Comparison of ENCODE assay signal across 8 mouse cellular contexts in genomic region chr17:31746198-31747111, GRCm38 (mm10).
DNase-seq lines count a peak whose midpoint lies in the region; ATAC-seq lines count a peak whose summit lies in the region.

No protein-coding gene starts in this region.

- no peak overlapping the region for H3K27ac ChIP-seq in midbrain, embryonic 13.5 days
- H3K27ac ChIP-seq in midbrain, embryonic 15.5 days, result no peak overlapping the region
- peak overlapping the region; percentile 88 for H3K27ac ChIP-seq in embryonic facial prominence, embryonic 15.5 days (replicated peaks)
- H3K27ac ChIP-seq in hindbrain, embryonic 13.5 days, result no peak overlapping the region
- peak overlapping the region; percentile 3; the same call in 1 of the 2 replicates for H3K27ac ChIP-seq in limb, embryonic 11.5 days (replicated peaks; ENCODE audit: low read depth, low read length)

- H3K4me2 ChIP-seq in midbrain, embryonic 13.5 days (replicated peaks), result no peak overlapping the region
- no peak overlapping the region for H3K4me2 ChIP-seq in midbrain, embryonic 15.5 days
- peak overlapping the region; percentile 8 for H3K4me2 ChIP-seq in embryonic facial prominence, embryonic 15.5 days (replicated peaks)
- H3K4me2 ChIP-seq in hindbrain, embryonic 13.5 days, result no peak overlapping the region
- H3K4me2 ChIP-seq in limb, embryonic 11.5 days (ENCODE audit: low read depth, severe bottlenecking), result no peak overlapping the region

- no peaks in the 10 kb centered on the region for H3K27me3 ChIP-seq in midbrain, embryonic 13.5 days
- H3K27me3 ChIP-seq in midbrain, embryonic 15.5 days (replicated peaks), result no peaks in the 10 kb centered on the region
- no peaks in the 10 kb centered on the region for H3K27me3 ChIP-seq in embryonic facial prominence, embryonic 15.5 days
- peaks cover 2% of the 10 kb centered on the region; the same call in 1 of the 2 replicates for H3K27me3 ChIP-seq in hindbrain, embryonic 13.5 days
- H3K27me3 ChIP-seq in limb, embryonic 11.5 days (ENCODE audit: control insufficient read depth, insufficient read depth, low read length), result no peaks in the 10 kb centered on the region

- H3K9me3 ChIP-seq in midbrain, embryonic 13.5 days, result no peaks in the 10 kb centered on the region
- no peaks in the 10 kb centered on the region for H3K9me3 ChIP-seq in midbrain, embryonic 15.5 days
- H3K9me3 ChIP-seq in embryonic facial prominence, embryonic 15.5 days (replicated peaks), result no peaks in the 10 kb centered on the region
- H3K9me3 ChIP-seq in hindbrain, embryonic 13.5 days, result no peaks in the 10 kb centered on the region
- no peaks in the 10 kb centered on the region for H3K9me3 ChIP-seq in limb, embryonic 11.5 days (ENCODE audit: control insufficient read depth, low read length)

- peaks cover 11% of the 10 kb centered on the region for H3K4me1 ChIP-seq in midbrain, embryonic 13.5 days (replicated peaks)
- H3K4me1 ChIP-seq in midbrain, embryonic 15.5 days, result peaks cover 6% of the 10 kb centered on the region; the same call in 1 of the 2 replicates
- H3K4me1 ChIP-seq in embryonic facial prominence, embryonic 15.5 days, result peaks cover 41% of the 10 kb centered on the region
- H3K4me1 ChIP-seq in hindbrain, embryonic 13.5 days (replicated peaks), result peaks cover 13% of the 10 kb centered on the region
- peaks cover 8% of the 10 kb centered on the region; the same call in 1 of the 2 replicates for H3K4me1 ChIP-seq in limb, embryonic 11.5 days (ENCODE audit: control insufficient read depth, insufficient read depth, low read length)

- DNase-seq in limb, embryonic 11.5 days (ENCODE audit: low spot score), result peak; percentile 49
- DNase-seq in right cerebral cortex, postnatal 25 days, result peak; percentile 18
- DNase-seq in cerebellum, postnatal 4 days (ENCODE audit: low spot score in 2 of 2), result no peak

- H3K9ac ChIP-seq in midbrain, embryonic 13.5 days (replicated peaks), result 0 out of 2 replicates have a peak overlapping the region, but pooled peaks have one; percentile 11
- H3K9ac ChIP-seq in midbrain, embryonic 15.5 days, result no peak overlapping the region
- no peak overlapping the region for H3K9ac ChIP-seq in embryonic facial prominence, embryonic 15.5 days
- H3K9ac ChIP-seq in hindbrain, embryonic 13.5 days, result peak overlapping the region; percentile 24; the same call in 1 of the 2 replicates
- H3K9ac ChIP-seq in limb, embryonic 11.5 days (ENCODE audit: low read length), result peak overlapping the region; percentile 34; the same call in 1 of the 2 replicates

- H3K4me3 ChIP-seq in midbrain, embryonic 13.5 days (replicated peaks), result no peak overlapping the region
- no peak overlapping the region for H3K4me3 ChIP-seq in midbrain, embryonic 15.5 days
- H3K4me3 ChIP-seq in embryonic facial prominence, embryonic 15.5 days (replicated peaks), result no peak overlapping the region
- H3K4me3 ChIP-seq in hindbrain, embryonic 13.5 days, result no peak overlapping the region
- no peak overlapping the region for H3K4me3 ChIP-seq in limb, embryonic 11.5 days (ENCODE audit: low read depth, low read length)

- 55% methylated on average over 20 of the region's 20 CpGs for WGBS in midbrain, embryonic 13.5 days
- WGBS in midbrain, embryonic 15.5 days, result 49% methylated on average over 20 of the region's 20 CpGs
- WGBS in embryonic facial prominence, embryonic 15.5 days, result 16% methylated on average over 20 of the region's 20 CpGs
- 51% methylated on average over 20 of the region's 20 CpGs for WGBS in hindbrain, embryonic 13.5 days
- 46% methylated on average over 20 of the region's 20 CpGs for WGBS in limb, embryonic 11.5 days

- no peak for ATAC-seq in midbrain, embryonic 13.5 days
- no peak for ATAC-seq in midbrain, embryonic 15.5 days (replicated peaks)
- ATAC-seq in embryonic facial prominence, embryonic 15.5 days (ENCODE audit: insufficient number of reproducible peaks, low FRiP score, low TSS enrichment, low read depth), result peak; percentile 76
- ATAC-seq in hindbrain, embryonic 13.5 days (ENCODE audit: low FRiP score), result no peak
- ATAC-seq in limb, embryonic 11.5 days (ENCODE audit: insufficient number of reproducible peaks, low FRiP score, low TSS enrichment, low read depth), result no peak
- no peak for ATAC-seq in megakaryocyte-erythroid progenitor cell, adult 5-6 weeks (replicated peaks; ENCODE audit: low FRiP score, low TSS enrichment, poor library complexity, severe bottlenecking)

- H3K36me3 ChIP-seq in midbrain, embryonic 13.5 days, result no peaks in the 10 kb centered on the region
- H3K36me3 ChIP-seq in midbrain, embryonic 15.5 days (replicated peaks), result no peaks in the 10 kb centered on the region
- H3K36me3 ChIP-seq in embryonic facial prominence, embryonic 15.5 days, result no peaks in the 10 kb centered on the region
- no peaks in the 10 kb centered on the region for H3K36me3 ChIP-seq in hindbrain, embryonic 13.5 days
- H3K36me3 ChIP-seq in limb, embryonic 11.5 days (ENCODE audit: control insufficient read depth, insufficient read depth, low read length), result no peaks in the 10 kb centered on the region

Comparison
In these comparisons a context has a peak if more than half of its experiments do, and no peak if none do; other contexts are left out.
1. H3K9ac ChIP-seq: peak in midbrain, embryonic 13.5 days (single experiment), hindbrain, embryonic 13.5 days (single experiment) and limb, embryonic 11.5 days (single experiment); none in midbrain, embryonic 15.5 days (single experiment) and embryonic facial prominence, embryonic 15.5 days (single experiment).
2. H3K27ac ChIP-seq: peak in embryonic facial prominence, embryonic 15.5 days (single experiment) and limb, embryonic 11.5 days (single experiment); none in midbrain, embryonic 13.5 days (single experiment), midbrain, embryonic 15.5 days (single experiment) and hindbrain, embryonic 13.5 days (single experiment).
3. DNase-seq: peak in limb, embryonic 11.5 days (single experiment) and right cerebral cortex, postnatal 25 days (single experiment); none in cerebellum, postnatal 4 days (0 of 2).